Mouse (Mus musculus): ENCODE results near the gene Hils1. TPM values are rescaled to one million over a fixed set of nuclear protein-coding genes. Genes with fewer than 3 reads are reported as not detected.

Hils1 gene
- not detected in 2 replicates for total RNA-seq (2021)
- long read RNA-seq = 0 reads

DNA sequence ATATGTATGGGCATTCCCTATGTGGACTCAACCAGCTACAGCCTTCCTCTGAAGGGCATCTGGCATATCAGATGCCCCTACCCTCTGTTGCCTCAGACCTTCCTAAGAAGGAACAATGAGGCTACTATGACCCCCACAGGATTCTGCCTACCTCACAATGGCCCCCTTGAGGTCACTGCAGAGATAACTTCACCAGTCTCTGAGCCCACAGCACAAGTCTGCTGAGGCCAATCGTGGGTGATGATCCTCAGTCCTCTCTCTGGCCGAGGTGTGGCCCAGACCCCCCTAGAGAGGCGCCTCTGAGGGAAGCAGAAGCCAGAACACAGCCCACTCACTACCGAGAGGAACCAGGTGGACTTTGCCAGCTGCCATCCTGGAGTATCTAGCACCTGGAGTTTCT, at the start of gene Hils1:
Gene Hils1 (plus strand): TSS at position 175 of the 400 bp plus-strand sequence.
- no peak for DNase-seq

DNA sequence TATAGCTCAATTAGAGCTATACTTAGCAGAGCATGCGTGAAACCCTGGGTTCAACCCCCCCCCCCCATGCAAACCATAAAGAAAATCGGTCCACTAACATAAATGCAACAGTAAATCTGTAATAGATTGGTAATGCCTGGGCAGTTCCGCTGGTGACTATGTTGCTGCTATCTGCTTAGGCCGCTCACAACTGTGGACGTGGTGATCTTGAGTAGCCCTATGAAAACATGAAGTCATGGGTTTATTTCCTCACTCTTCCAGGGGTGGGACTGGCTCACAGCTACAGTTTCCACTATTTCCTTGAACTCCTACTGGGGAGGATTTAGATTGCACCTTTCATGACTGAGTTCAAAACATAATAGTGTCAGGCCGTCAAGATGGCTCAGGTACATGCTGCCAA, 49.7 kb upstream of the Hils1 start:
- no peak for DNase-seq

DNA sequence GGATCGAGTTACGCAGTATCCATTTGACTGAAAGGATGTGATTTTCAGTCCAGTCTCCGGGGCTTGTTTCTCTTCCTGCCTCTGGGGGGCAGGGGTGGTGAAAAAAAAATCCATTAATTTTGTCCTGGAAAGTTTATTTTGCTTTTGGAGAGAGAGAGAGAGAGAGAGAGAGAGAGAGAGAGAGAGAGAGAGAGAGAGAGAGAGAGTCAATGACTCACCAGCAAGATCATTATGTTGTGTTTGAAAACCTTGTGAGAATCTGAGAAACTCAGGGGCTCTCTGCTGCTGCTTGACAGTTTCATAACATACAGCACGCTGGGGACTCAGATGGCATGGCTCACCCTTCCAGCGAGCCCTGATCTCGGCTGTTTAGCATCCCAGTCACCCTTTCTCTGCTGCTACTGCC, 46.4 kb upstream of the Hils1 start:
- no peak for DNase-seq

DNA sequence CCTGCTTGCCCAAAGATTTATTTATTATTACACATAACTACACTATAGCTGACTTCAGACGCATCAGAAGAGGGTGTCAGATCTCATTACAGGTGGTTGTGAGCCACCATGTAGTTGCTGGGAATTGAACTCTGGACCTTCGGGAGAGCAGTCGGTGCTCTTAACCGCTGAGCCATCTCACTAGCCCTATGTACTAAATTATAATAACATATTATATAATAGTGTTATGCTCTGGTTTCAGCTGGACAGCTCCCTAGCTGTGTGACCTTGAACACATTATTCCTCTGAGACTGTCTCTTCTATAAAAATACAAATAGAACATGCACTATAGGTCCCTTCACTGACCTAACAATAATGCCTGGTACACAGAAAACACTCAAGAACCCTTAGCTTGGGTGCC, 42.4 kb upstream of the Hils1 start:
- no peak for DNase-seq

DNA sequence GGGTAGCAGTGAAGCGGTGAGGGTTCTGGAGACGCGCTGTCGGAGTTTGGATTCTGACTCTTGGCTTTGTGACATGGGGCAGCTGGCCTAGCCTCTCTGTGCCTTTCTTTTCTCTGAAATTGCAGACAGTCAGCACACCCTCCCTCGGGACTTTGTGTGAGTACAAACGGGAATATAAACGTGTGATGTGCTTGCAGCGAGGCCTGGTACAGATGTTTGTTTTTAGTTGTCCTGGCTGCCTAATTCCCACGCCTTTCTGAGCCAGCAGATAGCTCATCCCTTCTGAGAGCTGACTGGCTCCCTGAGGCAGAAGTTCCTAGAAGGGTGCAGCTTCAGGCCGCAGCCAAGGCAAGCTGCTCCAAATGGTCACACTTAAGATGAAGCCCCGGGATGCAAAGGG, 41.0 kb upstream of the Hils1 start:
- no peak for DNase-seq

DNA sequence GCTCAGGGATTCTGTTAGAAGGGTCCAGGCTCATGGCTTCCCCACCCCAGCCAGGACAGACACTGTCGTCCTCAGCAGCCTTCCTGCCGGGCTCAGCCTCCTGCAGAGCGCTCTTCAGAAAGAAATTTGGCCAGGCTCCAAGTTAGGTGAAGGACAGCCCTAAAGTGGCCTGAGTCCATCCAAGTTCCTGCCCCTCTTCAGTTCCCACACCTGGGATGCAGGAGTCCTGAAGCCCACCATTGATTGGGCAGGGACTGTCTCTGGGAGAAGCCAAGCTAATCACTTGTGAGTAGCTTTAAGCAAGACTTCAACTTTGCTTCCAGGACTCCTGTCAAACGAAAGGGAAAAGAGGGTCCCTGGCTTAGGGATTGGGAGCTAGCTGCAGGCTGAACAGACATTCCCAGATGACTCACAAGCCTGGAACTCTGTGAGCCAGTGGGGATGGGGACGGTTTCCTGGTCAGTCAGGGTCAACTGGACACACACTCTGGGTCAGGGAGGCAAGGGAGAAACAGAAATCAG, 39.6 kb upstream of the Hils1 start:
- no peak for DNase-seq

DNA sequence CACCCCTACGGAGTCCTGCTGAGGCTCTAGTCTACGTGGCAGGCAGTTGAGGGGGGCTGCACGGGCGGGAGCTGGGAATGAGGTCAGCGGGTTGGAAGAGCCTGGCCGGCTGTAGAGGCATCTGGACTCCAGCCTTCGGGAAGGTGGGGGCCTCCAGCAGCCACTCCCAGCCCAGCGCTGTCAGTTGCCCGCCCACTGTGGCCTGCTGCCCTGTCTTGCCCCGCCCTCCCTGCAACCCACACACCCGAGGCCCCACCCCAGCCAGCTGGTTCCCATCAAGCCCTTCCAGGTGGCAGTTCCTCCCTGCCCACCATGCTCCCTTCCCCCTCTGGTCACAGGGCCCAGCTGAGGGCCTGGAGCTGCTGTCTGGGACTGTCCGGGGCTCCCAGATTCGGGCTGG, 38.6 kb upstream of the Hils1 start:
- DNase-seq = peak; percentile 62

DNA sequence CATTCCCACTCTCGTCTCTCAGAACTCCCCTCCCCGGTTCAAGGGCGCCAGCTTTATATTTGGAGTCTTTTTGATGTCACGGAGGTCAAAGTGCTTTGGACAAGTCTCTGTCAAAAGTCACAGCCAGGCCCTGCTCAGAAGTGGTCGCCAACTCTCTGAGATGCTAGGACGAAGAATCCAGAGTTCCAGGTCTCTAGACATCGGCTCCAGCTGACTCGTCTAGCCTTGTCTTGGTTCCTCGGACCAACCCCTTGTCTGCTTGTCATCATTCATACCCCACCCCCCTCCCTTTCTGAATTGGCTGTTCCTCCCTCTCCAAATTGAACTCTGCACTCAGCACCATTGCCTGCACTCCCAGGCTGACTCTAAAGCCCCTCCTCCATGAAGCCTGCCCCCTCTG, 37.8 kb upstream of the Hils1 start:
- DNase-seq = no peak

DNA sequence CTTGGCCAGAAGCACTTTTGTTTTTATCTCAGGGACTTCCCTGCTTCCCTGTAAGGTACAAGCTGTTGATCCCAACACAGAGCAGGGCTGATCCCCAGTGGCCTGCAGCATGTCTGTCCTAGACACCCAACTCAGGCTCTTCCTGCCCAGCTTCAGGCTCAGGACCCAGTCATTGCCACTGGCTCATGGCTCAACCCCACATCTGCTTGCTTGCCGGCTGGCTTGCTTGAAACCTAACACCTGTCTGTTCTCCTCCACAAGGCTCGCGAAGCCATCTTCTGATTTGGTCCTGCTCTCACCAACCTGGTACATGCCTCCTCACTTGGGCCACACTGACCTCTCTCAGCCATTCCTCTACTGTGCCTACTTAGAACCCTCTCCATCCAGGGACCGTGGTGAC, 37.2 kb upstream of the Hils1 start:
- no peak for DNase-seq

DNA sequence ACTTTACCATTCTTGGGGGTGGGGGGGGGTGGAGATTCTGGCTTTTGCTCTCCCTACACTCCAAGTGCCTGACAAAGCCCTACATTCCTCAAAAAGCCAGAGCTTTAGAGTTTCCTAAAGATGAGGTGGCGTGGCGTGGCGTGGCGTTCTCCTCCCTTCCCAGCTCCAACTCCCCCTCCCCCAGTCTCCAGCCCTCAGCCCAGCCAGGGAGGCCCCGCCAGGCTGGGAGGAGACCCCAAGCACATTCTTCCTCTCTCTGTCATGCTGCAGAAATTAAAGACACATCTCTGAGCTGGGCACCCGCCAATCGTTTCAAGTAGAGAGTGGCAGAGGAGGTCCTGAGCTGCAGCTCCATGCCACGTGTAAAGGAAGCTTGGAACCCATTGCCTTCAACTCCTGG, 33.8 kb upstream of the Hils1 start:
- no peak for DNase-seq

DNA sequence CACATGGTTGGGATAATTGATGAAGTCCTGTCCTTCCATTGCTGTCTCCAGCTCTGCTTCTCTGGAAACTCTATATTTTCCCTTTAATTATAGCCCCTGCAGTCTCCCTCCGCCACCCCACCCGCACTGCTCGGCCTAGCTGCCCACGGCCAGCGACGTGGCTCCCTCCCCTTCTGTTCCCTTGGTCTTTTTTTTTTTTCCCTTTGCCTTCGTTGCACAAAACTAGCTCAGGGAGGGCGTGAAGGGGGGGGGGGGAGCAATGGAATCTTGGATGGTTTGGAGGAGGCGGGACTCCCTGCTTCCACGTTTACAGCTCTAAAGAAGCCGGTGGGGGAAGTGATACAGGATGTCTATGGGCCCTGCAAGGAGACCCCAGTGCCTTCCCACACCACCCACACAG, 32.9 kb upstream of the Hils1 start:
- DNase-seq = no peak

DNA sequence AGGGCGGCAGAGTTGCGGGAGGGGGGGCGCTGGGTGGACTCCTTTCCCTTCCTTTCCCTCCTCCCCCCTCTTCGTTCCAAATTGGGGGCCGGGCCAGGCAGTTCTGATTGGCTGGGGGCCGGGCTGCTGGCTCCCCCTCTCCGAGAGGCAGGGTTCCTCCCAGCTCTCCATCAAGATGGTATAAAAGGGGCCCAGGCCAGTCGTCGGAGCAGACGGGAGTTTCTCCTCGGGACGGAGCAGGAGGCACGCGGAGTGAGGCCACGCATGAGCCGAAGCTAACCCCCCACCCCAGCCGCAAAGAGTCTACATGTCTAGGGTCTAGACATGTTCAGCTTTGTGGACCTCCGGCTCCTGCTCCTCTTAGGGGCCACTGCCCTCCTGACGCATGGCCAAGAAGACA, 31.3 kb upstream of the Hils1 start, which contains the start of gene Col1a1:
Gene Col1a1 (plus strand): TSS at position 180 of the 400 bp plus-strand sequence.
- peak; percentile 18 for DNase-seq

DNA sequence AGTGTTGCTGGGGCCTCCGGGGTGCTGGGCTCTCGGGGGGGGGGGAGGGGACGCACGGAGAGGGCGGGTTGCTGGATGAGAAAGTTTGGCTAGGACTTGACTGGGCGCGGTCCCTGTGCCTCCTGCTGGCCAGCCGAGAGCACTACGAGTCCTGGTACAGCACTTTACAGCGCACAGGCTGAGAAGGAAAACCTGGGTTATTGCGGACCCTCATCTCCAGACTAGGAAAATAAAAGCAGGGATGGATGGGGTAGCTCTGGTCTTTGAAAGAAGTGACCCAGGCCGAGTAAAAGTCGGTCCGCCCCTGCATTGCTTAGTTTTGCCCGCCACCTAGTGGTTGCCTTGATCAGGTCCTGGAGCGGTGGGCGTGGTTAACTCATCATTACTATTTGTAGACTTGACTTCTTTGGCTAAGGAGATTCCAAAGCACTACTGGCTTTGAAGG, 30.5 kb upstream of the Hils1 start:
- DNase-seq = peak; percentile 84

DNA sequence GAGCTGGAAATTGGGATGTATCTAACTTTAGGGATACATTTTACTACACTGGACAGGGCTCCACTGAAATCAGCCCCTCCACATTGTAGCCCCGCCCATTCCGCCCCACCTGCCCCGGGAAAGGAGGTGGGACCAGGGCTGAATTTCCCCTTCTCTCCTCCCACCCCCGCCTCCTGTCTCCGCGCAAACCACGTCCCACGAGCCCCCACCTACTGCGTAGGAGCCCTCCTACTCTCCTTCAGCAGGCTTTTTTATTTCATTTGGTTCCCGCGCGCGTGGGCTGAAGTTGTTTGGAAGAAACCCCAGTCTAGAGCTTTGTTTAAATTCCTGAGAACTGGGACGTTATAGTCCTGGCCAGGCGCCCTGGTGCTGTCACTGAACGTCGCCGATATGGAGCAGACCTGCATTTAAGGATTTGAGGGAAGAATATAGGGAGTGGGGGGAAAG, 30.0 kb upstream of the Hils1 start:
- DNase-seq = no peak

DNA sequence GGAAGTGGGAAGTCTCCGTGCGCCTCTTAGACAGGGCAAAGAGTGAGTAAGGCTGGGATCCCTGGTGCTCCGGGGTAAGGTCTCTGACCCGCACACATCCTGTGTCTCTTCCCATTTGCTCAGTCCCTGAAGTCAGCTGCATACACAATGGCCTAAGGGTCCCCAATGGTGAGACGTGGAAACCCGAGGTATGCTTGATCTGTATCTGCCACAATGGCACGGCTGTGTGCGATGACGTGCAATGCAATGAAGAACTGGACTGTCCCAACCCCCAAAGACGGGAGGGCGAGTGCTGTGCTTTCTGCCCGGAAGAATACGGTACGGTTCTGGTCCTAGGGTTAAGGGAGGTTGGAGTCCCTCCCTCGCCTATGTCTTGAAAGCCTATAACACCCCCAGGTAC, 29.6 kb upstream of the Hils1 start:
- no peak for DNase-seq

DNA sequence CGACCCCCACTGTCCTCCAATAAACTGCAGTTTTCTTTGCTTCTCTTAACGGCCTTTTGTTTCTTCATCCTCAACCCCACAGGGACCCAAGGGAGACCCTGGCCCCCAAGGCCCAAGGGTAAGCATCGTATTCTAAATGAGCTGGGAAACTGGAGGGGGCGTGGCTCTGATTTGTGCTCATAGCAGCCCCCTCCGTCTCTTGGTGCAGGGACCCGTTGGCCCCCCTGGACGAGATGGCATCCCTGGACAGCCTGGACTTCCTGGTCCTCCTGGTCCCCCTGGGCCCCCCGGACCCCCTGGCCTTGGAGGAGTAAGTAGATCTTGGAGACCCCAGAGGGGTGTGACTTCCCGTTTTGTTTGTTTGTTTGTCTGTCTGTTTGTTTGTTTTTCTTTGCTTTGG, 29.1 kb upstream of the Hils1 start:
- no peak for DNase-seq

DNA sequence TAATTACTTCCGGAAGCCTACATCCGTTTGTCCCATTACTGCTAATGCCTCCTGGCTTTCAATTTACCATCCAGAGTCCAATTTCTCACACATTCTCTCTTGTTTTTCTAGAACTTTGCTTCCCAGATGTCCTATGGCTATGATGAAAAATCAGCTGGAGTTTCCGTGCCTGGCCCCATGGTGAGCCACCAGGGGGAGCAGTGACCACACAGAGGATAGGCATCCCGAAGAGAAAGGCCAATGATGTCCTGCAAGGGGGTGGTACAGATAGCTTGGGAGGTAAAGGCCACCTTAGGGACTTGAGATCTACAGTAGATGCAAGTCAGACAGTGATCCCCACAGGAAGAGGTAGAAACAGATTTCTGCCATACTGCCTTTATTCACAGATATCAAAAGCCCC, 28.1 kb upstream of the Hils1 start:
- peak; percentile 80 for DNase-seq

DNA sequence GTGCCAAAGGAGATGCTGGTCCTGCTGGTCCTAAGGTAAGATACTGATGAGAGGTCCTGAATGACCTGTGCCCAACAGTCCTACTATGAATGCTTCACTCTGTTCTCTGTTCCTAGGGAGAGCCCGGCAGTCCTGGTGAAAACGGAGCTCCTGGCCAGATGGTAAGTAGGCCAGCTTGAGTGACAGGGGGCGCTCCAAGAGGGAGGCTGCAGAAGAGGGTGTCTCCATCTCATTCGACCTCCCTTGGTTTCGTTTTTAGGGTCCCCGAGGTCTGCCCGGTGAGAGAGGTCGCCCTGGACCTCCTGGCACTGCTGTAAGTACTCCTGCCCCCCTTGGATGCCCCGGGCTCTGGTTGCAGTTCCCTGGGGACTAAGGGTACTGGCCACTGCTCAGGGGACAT, 26.3 kb upstream of the Hils1 start:
- no peak for DNase-seq

DNA sequence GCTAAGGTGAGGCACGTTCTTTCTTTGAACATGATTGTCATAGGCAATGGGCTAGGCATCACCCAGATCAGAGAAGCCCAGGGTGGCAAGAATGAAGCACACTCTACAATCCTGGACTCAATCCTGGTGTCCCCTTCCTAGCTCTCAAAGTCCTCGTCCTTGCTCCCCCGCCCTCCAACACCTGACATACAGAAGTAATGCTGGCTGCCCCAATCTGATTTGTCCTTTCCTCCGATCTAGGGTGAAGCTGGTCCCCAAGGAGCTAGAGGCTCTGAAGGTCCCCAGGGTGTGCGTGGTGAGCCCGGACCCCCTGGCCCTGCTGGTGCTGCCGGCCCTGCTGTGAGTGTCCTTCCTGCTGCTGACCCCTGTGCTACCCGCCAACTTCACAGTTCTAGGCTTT, 25.6 kb upstream of the Hils1 start:
- no peak for DNase-seq

DNA sequence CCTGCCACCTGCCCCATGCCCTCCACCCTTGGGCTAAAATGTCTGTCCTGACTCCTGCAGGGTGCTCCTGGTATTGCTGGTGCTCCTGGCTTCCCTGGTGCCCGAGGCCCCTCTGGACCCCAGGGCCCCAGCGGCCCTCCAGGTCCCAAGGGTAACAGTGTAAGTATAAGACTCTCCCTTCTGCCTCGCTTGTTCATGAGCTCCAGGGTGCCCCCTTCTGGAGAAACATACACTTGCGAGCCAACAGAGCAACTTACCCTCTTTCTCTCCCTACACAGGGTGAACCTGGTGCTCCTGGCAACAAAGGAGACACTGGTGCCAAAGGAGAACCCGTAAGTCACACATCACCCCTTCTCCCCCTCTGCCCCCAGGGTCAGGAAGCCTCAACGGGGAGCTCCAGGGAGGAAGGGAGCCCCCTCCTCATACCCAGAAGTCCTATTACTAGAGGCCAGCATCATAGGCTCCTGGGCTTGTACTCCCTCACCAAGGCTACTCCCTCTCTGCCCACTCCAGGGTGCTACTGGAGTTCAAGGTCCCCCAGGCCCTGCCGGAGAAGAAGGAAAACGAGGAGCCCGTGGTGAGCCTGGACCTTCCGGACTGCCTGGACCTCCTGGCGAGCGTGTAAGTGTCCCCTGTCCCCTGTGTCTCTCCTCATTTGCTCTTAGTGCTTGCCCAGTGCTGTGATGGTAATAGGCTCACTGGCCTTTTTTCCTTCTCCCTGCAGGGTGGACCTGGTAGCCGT, 24.9 kb upstream of the Hils1 start:
- DNase-seq = peak; percentile 48

DNA sequence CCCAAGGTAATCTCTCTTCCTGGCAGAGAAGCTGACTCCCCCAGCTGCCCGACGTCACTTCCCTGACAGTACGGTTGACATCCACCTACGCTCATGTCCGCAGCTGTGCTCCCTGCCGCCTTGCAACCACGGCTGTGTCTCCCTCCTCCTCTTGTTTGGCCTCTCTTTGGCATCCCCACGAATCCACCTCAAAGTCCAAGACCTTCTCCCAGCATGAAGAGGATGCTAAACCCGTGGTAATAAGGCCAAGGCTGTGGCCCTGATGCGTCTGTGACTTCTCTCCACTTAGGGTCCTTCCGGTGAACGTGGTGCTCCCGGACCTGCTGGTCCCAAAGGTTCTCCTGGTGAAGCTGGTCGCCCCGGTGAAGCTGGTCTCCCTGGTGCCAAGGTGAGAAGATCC, 24.3 kb upstream of the Hils1 start:
- no peak for DNase-seq

DNA sequence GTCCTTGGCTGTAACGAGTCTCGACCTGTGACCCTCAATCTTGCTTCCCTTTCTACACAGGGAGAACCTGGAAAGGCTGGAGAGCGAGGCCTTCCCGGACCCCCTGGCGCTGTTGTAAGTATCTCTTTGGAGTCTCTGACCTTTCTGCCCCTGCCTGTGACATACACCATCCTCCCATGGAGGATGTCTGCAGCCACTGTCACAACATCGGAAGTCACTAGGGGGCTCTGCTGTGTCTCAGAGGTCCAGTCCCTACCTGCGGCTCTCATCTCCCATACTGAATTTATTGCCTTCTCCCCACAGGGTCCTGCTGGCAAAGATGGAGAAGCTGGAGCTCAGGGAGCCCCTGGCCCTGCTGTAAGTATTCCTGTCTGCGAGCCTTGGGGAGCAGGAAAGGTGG, 23.1 kb upstream of the Hils1 start:
- DNase-seq = no peak

DNA sequence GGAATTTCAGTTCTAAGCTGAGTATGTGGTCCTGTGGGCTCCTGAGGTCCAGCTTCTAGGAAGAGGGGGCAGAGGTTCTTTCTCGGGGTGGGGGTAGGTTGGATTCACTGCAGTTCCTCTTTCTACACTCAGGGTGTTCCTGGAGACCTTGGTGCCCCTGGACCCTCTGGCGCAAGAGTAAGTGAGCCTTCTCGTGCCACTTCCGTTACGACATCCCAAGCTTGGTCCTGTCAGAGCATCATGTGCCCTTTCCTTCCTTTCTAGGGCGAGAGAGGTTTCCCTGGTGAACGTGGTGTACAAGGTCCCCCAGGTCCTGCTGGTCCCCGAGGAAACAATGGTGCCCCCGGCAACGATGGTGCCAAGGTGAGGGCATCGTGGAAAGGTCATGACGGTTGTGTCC, 22.2 kb upstream of the Hils1 start:
- DNase-seq = no peak

DNA sequence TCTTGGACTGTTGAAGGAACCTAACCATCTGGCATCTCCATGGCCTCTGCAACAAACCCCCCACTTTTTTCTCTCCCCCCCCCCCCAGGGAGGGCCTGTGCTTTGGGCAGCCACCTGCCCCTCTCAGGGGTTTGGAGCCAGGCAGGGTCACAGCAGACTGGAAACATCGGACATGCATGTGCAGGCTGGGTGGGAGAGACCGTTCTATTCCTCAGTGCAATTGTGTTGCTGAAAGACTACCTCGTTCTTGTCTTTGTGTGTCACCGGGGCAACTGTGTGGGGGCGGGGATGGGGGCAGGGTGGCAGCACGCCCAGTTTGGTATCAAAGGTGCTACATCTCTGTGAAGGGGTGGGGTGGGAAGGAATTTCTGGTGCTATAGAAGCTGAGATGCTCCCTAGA, 15.2 kb upstream of the Hils1 start:
- DNase-seq = no peak
